Mouse (Mus musculus): ENCODE results near the gene Col6a4.

Gene Col6a4

GRCm38 (mm10) chr9:106096683-106097082 lies at the start of gene Col6a4:
Gene Col6a4, minus strand, starts transcription at chr9:106096783.
- peak; percentile 22 for DNase-seq

DNA sequence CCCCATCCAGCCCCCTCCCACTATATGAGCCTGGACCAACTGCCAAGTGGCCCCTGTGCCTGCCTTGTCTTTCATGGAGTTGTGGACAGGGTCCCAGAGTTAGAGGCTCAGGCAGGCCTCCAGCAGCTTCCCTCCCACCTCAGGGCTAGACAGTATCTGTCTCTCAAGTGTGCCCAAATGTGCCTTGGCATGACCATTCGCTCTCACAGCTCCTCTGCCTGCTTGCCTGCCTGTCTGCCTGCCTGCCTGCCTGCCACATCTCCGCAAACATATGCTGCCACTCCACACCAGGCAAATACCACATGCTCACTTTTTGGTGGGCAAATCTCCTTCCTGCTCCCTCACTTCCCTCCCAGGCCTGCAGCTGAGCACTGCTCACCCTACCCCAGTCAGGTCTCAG lies 49.0 kb upstream of the Col6a4 start:
- no peak for DNase-seq

GRCm38 (mm10) chr9:106144176-106144575 lies 47.6 kb upstream of the Col6a4 start:
- no peak for DNase-seq

DNA sequence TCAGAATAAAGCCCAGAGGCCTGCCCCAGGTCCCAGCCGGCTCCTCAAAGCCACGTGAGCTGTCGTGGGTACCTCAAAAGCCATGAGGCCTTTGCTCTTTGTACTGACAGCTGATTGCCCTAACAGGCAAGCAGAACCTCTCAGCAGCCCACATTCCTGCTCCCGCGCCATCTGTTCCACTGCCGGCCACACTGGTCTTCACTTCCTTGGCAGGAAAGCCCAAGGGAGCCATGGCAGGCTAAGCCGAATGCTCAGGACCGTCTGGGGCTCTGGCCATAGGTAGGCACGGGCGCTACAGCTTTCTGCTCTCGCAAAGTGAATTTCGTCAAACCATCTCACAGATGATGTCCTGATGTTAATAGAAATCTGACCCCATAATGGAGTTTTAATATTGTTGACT lies 45.4 kb upstream of the Col6a4 start:
- no peak for DNase-seq

GRCm38 (mm10) chr9:106139763-106140162 lies 43.2 kb upstream of the Col6a4 start:
- peak; percentile 34 for DNase-seq

DNA sequence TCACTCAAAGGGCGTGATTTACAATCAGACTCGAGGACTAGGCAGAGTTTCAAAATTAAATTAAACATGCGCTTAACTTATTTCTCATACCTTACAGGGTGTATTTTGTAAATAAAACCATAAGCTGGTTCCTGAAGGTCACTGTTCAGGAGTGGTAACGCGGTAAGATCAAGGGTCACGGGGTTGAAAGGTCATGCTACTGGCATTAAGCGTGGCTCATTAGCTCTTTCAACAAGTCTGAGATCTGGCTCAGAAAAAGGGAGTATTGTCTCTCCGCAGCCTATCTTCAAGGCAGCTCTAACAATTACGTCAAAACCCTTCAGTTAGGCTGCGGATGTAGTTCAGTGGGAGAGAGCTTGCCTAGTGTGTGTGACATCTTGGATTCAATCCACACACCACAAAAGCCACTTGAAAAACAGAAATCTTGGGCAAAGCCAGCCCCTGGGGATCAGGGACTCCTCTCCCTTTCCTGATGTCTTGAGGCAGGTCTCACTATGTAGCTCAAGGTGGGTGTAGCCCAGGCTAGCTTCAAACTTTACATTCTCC lies 41.2 kb upstream of the Col6a4 start:
- no peak for DNase-seq

GRCm38 (mm10) chr9:106130250-106130649 lies 33.7 kb upstream of the Col6a4 start:
- DNase-seq, result no peak

DNA sequence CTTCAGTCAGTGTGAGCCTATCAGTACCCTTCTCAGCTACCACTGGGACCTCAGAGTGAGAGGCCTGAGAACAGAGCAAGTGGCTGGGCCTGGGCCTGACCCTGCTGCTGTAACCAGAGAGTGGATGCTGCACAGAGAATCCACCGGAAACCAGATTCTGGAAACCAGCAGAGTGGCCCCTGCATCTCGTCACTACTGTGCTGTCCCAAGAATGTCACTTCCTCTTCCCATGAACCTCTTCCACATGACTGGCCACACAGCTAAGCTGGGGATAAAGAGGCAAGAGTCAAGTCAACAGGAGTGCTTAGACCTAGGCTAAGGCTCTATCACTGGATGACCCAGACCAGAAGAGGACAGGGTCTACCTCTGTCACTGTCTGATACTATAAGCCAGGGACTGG lies 32.5 kb upstream of the Col6a4 start:
- DNase-seq, result no peak

- no peak for DNase-seq
These were observed 30.2 kb upstream of the Col6a4 start for GRCm38 (mm10) chr9:106126786-106127251.

DNA sequence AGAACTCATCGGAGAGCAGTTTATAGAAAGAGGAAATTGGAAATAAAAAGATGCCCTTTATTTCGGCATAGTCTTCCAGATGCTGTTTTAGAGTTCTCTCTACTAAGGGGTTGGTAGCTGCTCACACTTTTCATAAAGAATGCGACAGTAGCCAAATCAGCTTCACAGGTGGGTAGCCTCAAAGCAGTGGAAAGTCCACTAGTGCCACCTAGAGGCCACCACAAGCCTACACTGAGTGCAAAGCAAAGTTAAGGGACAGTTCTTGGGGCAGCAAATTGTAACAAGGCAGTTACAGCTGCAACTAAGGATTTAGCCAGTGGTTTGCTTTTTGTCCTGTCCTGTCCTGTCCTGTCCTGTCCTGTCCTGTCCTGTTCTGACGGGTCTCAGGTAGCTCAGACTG lies 27.0 kb upstream of the Col6a4 start:
- DNase-seq, result peak; percentile 36

DNA sequence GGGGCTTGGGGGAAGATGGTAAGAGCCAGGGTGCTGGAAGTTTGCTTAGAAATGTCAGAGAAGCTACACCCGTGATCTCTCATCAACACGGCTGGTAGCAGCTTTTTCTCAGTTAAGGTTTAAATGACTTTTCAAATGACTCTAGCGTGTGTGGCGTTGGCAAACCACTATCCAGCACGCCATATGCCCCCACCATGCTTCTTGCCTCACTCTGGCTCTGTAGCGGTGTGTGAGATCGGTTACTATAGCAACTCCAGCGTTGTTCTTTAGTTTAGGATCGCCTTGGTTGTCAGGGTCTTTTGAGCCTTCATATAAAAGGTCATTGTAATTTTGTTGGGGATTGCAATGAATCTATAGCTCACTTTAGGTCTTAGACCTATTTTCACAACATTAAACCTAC lies 22.5 kb upstream of the Col6a4 start:
- no peak for DNase-seq

- no peak for DNase-seq
These were observed 19.3 kb upstream of the Col6a4 start for GRCm38 (mm10) chr9:106115801-106116424.

DNA sequence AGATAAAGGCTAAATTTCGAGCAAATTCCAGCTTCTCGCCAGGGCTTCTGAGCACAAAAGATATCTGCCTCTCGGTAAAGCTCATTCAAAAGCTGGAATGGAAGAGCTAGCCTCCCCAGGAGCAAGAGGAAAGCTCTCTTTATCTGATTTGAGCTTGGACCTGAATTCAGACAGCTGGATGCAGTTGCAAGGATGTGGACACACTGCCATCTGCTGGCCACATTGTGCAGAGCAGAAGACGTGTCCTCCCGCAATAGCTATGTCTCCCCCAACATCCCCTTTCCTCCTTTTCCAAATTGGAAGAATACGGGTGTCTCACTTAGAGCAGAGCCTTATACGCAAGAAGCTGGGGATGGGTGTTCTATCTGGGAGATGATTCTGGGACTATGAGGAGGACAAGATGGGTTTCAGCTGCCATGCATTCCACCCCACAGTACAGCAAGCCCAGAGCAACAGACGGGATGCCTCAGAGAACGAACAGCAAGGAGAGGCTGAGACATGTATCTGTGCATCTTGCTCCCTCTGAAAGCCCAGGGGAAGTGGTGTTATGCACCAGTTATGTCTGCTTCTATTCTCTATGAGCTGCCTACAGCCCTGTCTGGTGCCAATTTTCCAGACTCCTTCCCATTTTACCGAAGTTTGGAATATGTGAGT lies 16.3 kb upstream of the Col6a4 start:
- DNase-seq, result peak; percentile 85

GRCm38 (mm10) chr9:106106241-106106640 lies 9.7 kb upstream of the Col6a4 start:
- DNase-seq, result no peak

- no peak for DNase-seq
These were observed 7.8 kb upstream of the Col6a4 start for GRCm38 (mm10) chr9:106104401-106104800.

DNA sequence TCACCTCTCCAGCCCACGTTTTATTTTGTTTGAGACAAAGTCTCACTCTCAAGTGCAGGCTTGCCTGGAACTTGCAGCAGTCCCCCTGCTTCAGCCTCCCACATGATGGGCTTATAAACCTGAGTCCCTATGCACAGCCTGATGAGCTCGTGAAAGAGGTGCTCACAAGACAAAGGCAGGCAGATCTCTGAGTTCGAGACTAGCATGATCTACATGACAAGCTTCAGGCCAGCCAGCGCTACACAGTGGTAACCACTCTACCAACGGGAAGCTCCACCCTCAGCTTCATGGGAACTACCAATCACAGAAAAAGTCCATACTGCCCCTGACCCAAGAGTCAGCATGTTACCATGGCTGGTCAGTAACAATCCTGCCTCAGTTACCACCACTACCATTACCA lies 4.6 kb upstream of the Col6a4 start:
- DNase-seq, result no peak

GRCm38 (mm10) chr9:106100262-106100661 lies 3.7 kb upstream of the Col6a4 start:
- DNase-seq, result no peak

DNA sequence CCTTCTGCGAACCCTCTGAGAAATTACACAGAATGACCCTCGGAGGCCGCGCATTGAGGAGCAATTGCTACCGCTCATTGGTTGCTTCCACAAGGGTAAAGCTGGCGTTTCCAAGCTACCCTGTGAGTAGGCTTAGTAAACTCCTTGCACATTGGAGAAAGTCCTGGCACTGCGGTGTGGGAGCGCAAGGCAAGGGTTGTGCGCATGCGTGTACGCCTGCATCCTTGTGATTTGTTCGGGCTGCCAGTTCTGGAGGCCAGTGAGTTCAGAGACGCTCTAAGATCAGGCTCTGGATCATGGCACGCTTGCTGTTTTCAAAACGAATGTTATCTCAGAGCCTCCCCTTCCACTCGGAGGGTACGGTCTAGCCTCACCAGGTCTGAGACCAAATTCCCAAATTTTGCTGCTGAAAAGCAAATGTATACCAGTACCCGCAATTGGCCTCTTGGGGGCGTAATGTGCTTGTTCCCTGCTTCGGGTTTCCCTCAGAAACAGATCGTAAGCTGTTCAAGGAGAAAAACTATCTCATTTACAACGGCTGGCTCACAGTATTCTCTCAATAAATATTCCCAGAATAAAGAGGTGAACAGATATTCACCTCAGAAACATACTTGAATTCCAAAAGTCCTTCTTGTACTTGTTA lies 2.9 kb upstream of the Col6a4 start:
- no peak for DNase-seq

DNA sequence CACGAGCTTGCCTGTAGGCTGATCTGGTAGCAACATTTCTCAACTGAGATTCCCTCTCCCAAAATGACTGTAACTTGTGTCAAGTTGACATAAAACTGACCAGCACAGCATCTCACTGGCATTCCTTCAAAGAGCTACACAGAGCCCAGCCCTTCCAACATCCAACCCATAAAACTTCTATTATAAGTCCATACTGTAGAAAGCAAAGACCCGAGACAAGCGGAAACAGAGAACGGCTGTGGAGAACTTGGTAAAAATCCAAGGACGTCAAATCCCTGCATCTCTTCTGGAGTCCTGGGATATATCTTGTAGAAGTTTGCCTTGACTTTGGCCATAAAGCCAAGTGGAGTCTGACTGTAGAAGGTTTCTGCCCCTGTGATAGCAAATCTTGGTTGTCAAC lies 15.1 kb downstream of the Col6a4 start:
- no peak for DNase-seq

DNA sequence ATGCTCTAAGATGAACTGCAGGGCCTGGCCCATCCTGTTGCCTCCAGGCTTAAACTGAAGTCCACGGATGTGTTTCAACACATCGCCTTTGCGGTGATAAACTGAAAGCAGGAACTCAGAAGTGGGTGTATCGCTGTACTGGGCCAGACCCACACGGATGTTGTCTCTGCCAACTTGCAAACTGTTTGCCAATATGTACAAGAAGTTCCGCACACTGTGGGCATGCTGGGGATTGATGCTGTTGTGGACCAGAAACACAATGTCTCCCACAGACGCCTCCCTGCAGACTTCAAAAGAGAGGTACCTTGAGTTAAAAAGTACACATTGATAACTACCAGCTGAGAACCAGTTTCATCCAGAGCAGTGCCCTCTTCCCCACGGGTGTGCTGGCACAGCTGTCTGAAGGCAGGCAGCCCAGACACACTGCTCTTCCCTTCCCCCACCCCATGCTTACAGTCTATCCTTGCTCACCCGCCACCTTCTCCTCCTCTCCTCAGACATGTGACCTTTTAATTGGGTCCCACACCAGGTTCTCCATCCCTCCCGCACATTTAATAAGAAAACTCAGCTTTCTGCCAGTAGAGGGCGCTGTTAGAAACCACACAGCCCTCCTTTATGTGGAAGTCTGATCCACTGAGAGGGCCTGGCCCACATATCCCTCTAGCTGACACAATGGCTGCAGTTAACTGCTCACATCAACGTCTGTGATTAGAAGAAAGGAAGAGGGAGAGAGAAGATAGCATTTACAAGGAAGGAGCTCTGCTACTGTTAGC lies 16.1 kb downstream of the Col6a4 start:
- peak; percentile 75 for DNase-seq

DNA sequence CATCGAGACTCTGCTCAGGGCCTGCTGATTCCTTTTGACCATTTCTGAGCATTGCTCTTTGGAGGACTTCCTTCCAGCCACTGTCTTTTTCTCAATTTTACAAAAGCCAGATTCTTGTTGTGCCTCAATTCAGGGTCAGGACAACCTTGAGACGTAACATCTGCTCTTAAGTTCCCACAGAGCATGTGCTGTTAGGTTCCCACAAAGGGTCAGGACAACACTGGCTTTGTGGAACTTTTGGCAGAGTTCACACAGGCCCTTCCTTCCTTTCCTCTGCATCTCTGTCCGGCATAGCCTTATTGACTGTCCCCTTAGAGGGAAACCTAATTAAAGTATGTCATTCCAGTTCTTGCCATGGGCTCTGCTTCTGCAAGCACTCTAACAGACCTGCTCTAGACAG lies 18.6 kb downstream of the Col6a4 start:
- no peak for DNase-seq

GRCm38 (mm10) chr9:106076234-106076633 lies 20.3 kb downstream of the Col6a4 start:
- no peak for DNase-seq

GRCm38 (mm10) chr9:106073956-106074355 lies 22.6 kb downstream of the Col6a4 start:
- DNase-seq, result no peak
